Mouse (Mus musculus) limb, embryonic 13.5 days (tissue): ENCODE measurements at regions not wholly inside any gene's neighbourhood (a gene's known extent, or its start where the extent isn't known, plus 50 kb on each side); places are given as distances from the start of the nearest gene placed in this dataset.

ENCODE experiments used
- ATAC-seq: fragments of 200-750 bp; cut with Nextera tagmentation; 2 replicates; pipeline ENCODE4 v1.8.0; 2017; ENCODE audit warnings: low read depth, moderate number of reproducible peaks, moderate TSS enrichment; ENCODE audit not compliant: low FRiP score
- H3K27ac ChIP-seq: fragments of 300-500 bp; sonication (generic); 2 replicates; pipeline ENCODE4 v1.5.1; 2015; ENCODE audit warnings: inconsistent platforms, mild to moderate bottlenecking, moderate library complexity
- H3K27me3 ChIP-seq: fragments of 300-500 bp; sonication (generic); 2 replicates; pipeline ENCODE4 v1.6.1; 2015; ENCODE audit warnings: mild to moderate bottlenecking, inconsistent platforms
- H3K36me3 ChIP-seq: fragments of 300-500 bp; sonication (generic); 2 replicates; pipeline ENCODE4 v1.6.1; 2015; ENCODE audit warnings: inconsistent platforms, mild to moderate bottlenecking, moderate library complexity
- H3K4me1 ChIP-seq: fragments of 300-500 bp; sonication (generic); 2 replicates; pipeline ENCODE4 v1.6.1; 2015; ENCODE audit warnings: inconsistent platforms
- H3K4me2 ChIP-seq: fragments of 300-500 bp; sonication (generic); replicated peaks from 2 replicates; pipeline ENCODE4 v1.6.1; 2015; ENCODE audit warnings: inconsistent platforms, mild to moderate bottlenecking, moderate library complexity
- H3K4me3 ChIP-seq: fragments of 300-500 bp; sonication (generic); 2 replicates; pipeline ENCODE4 v1.5.1; 2015; ENCODE audit warnings: moderate library complexity, mild to moderate bottlenecking, inconsistent platforms
- H3K9ac ChIP-seq: fragments of 300-500 bp; sonication (generic); 2 replicates; pipeline ENCODE4 v1.6.1; 2015; ENCODE audit warnings: mild to moderate bottlenecking, inconsistent platforms
- H3K9me3 ChIP-seq: fragments of 300-500 bp; sonication (generic); 2 replicates; pipeline ENCODE4 v1.6.1; 2016; ENCODE audit warnings: inconsistent platforms
- WGBS: fragments of 180-500 bp; shearing (Covaris S2); methylation state at CpG from one replicate; pipeline ENCODE4 v1.1.7; 2015; 5-methylcytosine and 5-hydroxymethylcytosine counted together

- peaks cover 33% of the 10 kb centered on the region for H3K4me1 ChIP-seq
- WGBS, result 49% methylated on average over 21 of the region's 21 CpGs
- ATAC-seq, result no peak
Observed at GRCm38 (mm10) chr12:112435295-112436110, 53.7 kb upstream of the A530016L24Rik start.

GRCm38 (mm10) chr12:112437046-112437445 is 52.2 kb upstream of the A530016L24Rik start:
- H3K9ac ChIP-seq, result no peak overlapping the region
- H3K4me3 ChIP-seq, result no peak overlapping the region
- H3K4me1 ChIP-seq, result peaks cover 25% of the 10 kb centered on the region
- no peaks in the 10 kb centered on the region for H3K9me3 ChIP-seq
- no peak overlapping the region for H3K27ac ChIP-seq
- H3K4me2 ChIP-seq, result no peak overlapping the region
- H3K36me3 ChIP-seq, result no peaks in the 10 kb centered on the region
- peaks cover 12% of the 10 kb centered on the region; the same call in 1 of the 2 replicates for H3K27me3 ChIP-seq
- 44% methylated on average over 3 of the region's 3 CpGs for WGBS
- ATAC-seq, result no peak

More at GRCm38 (mm10) chr12:112435295-112436110, 53.7 kb upstream of the A530016L24Rik start:
- H3K27ac ChIP-seq, result no peak overlapping the region
- H3K4me2 ChIP-seq, result no peak overlapping the region
- H3K9me3 ChIP-seq, result no peaks in the 10 kb centered on the region
- no peak overlapping the region for H3K4me3 ChIP-seq
- H3K9ac ChIP-seq, result no peak overlapping the region
- H3K27me3 ChIP-seq, result peaks cover 12% of the 10 kb centered on the region; the same call in 1 of the 2 replicates
- H3K36me3 ChIP-seq, result no peaks in the 10 kb centered on the region

GRCm38 (mm10) chr12:112438206-112438605 is 51.0 kb upstream of the A530016L24Rik start:
- Histone ChIP-seq H3K4me2 (no peak overlapping the region), H3K4me1 (peaks cover 19% of the 10 kb centered on the region), H3K9ac (peak overlapping the region; percentile 21; the same call in 1 of the 2 replicates), H3K27ac (no peak overlapping the region), H3K9me3 (no peaks in the 10 kb centered on the region), H3K4me3 (no peak overlapping the region), H3K36me3 (no peaks in the 10 kb centered on the region), H3K27me3 (peaks cover 6% of the 10 kb centered on the region; the same call in 1 of the 2 replicates)
- WGBS, result 84% methylated on average over 8 of the region's 8 CpGs
- ATAC-seq, result no peak
